Comparison of ENCODE assay signal across 7 mouse cellular contexts in genomic region chr9:54559771-54560471, GRCm38 (mm10). TPM values are rescaled to one million over a fixed set of nuclear protein-coding genes. Genes with fewer than 3 reads are reported as not detected.
A peak's percentile ranks its signal among the peaks of the same experiment; 100 is the strongest.
DNase-seq lines count a peak whose midpoint lies in the region; ATAC-seq and TF ChIP-seq lines count a peak whose summit lies in the region.

TSS of gene Cib2 (minus strand) at chr9:54560218.

- H3K9ac ChIP-seq in midbrain, embryonic 13.5 days (replicated peaks): peak within 1 kb of the TSS; percentile 69

- ATAC-seq in granulocyte monocyte progenitor cell, adult 5-6 weeks (replicated peaks; ENCODE audit: poor library complexity, severe bottlenecking): peak; percentile 94
- ATAC-seq in midbrain, embryonic 13.5 days: peak; percentile 98

- TF ChIP-seq CTCF in small intestine, adult 2 months (IDR thresholded peaks at IDR 0.05; ENCODE audit: extremely low read depth, insufficient read length, insufficient replicate concordance, low read depth, low read length): peak; percentile 41; the same call in 1 of the 2 replicates

- H3K4me2 ChIP-seq in midbrain, embryonic 13.5 days (replicated peaks): peak within 1 kb of the TSS; percentile 73

- peak within 1 kb of the TSS; percentile 70 for H3K4me3 ChIP-seq in embryonic facial prominence, embryonic 10.5 days
- peak within 1 kb of the TSS; percentile 68 for H3K4me3 ChIP-seq in limb, embryonic 10.5 days
- peak within 1 kb of the TSS; percentile 54 for H3K4me3 ChIP-seq in midbrain, embryonic 13.5 days (replicated peaks)
- peak within 1 kb of the TSS; percentile 69 for H3K4me3 ChIP-seq in small intestine, adult 2 months (ENCODE audit: low read depth, low read length)

- H3K9me3 ChIP-seq in embryonic facial prominence, embryonic 10.5 days: no peaks in the 10 kb centered on the region
- no peaks in the 10 kb centered on the region for H3K9me3 ChIP-seq in limb, embryonic 10.5 days (replicated peaks)
- no peaks in the 10 kb centered on the region for H3K9me3 ChIP-seq in midbrain, embryonic 13.5 days

- peak; percentile 44; the same call in 1 of the 2 replicates for TF ChIP-seq POLR2A in small intestine, adult 2 months (IDR thresholded peaks at IDR 0.05; ENCODE audit: low read depth, low read length)

- WGBS in embryonic facial prominence, embryonic 10.5 days: 2% methylated on average over 54 of the region's 54 CpGs
- WGBS in limb, embryonic 10.5 days: 1% methylated on average over 50 of the region's 54 CpGs
- 1% methylated on average over 54 of the region's 54 CpGs for WGBS in midbrain, embryonic 13.5 days
- WGBS in small intestine, adult 2 months: 2% methylated on average over 54 of the region's 54 CpGs

- no peaks in the 10 kb centered on the region for H3K36me3 ChIP-seq in embryonic facial prominence, embryonic 10.5 days (replicated peaks)
- H3K36me3 ChIP-seq in limb, embryonic 10.5 days: no peaks in the 10 kb centered on the region
- no peaks in the 10 kb centered on the region for H3K36me3 ChIP-seq in midbrain, embryonic 13.5 days
- no peaks in the 10 kb centered on the region for H3K36me3 ChIP-seq in small intestine, adult 2 months (ENCODE audit: control insufficient read depth, insufficient read depth, low read length)

- H3K27me3 ChIP-seq in embryonic facial prominence, embryonic 10.5 days (replicated peaks; ENCODE audit: low read depth, poor library complexity, severe bottlenecking): peaks cover 29% of the 10 kb centered on the region
- peaks cover 18% of the 10 kb centered on the region for H3K27me3 ChIP-seq in limb, embryonic 10.5 days (ENCODE audit: low read depth, poor library complexity, severe bottlenecking)
- H3K27me3 ChIP-seq in midbrain, embryonic 13.5 days: peaks cover 15% of the 10 kb centered on the region
- H3K27me3 ChIP-seq in small intestine, adult 2 months (ENCODE audit: control insufficient read depth, insufficient read depth, low read length): no peaks in the 10 kb centered on the region

- DNase-seq in adrenal gland, postnatal 14 days: peak; percentile 93
- peak; percentile 91 for DNase-seq in embryonic facial prominence, embryonic 10.5 days (ENCODE audit: low spot score)
- DNase-seq in kidney, adult 11 months: peak; percentile 88
- DNase-seq in limb, embryonic 10.5 days (ENCODE audit: low spot score): peak; percentile 88

- H3K27ac ChIP-seq in embryonic facial prominence, embryonic 10.5 days (replicated peaks): peak within 1 kb of the TSS; percentile 63
- H3K27ac ChIP-seq in limb, embryonic 10.5 days: peak within 1 kb of the TSS; percentile 63
- no peak within 1 kb of the TSS for H3K27ac ChIP-seq in midbrain, embryonic 13.5 days
- no peak within 1 kb of the TSS for H3K27ac ChIP-seq in small intestine, adult 2 months (ENCODE audit: insufficient read depth, low read depth, low read length)

- peaks cover 17% of the 10 kb centered on the region for H3K4me1 ChIP-seq in embryonic facial prominence, embryonic 10.5 days
- H3K4me1 ChIP-seq in limb, embryonic 10.5 days: peaks cover 11% of the 10 kb centered on the region; the same call in 1 of the 2 replicates
- H3K4me1 ChIP-seq in midbrain, embryonic 13.5 days (replicated peaks): peaks cover 12% of the 10 kb centered on the region; the same call in 1 of the 2 replicates
- H3K4me1 ChIP-seq in small intestine, adult 2 months (ENCODE audit: control insufficient read depth, insufficient read depth, insufficient read length, low read length): peaks cover 3% of the 10 kb centered on the region

RNA-seq across cellular contexts. Expression of gene Cib2, which starts in this region (rescaled TPM):
- 96.9 and 114 TPM in 2 replicates for total RNA-seq in adrenal gland, postnatal 14 days (2021)
- 9.9 TPM in 2 replicates for polyA plus RNA-seq in embryonic facial prominence, embryonic 10.5 days (2016; fragmentation: Nextera tagmentation; extraction: Ambion mirVana)
- total RNA-seq in granulocyte monocyte progenitor cell, adult 5-6 weeks (2014; fragmentation: Nextera tagmentation): 1.1 and 1.6 TPM in 2 replicates
- 0.39 and 0.57 TPM in 2 replicates for total RNA-seq in granulocyte monocyte progenitor cell, adult 5-6 weeks (2017)
- polyA plus RNA-seq in limb, embryonic 10.5 days (2016; fragmentation: Nextera tagmentation; extraction: Ambion mirVana): 7.9 and 12.7 TPM in 2 replicates
- 27.8 and 28.5 TPM in 2 replicates for polyA plus RNA-seq in midbrain, embryonic 13.5 days (2015; fragmentation: Nextera tagmentation; extraction: Ambion mirVana)
- polyA plus RNA-seq in small intestine, adult 2 months (2012; rRNA removed): 1.5 and 2.6 TPM in 2 replicates

Comparison
In these comparisons a context has a peak if more than half of its experiments do, and no peak if none do; other contexts are left out.
1. RNA of gene Cib2 (total RNA-seq): 96.9 to 114 TPM in adrenal gland, postnatal 14 days; 0.39 to 1.6 TPM in granulocyte monocyte progenitor cell, adult 5-6 weeks; every median in the first group is over 10 times any median in the second.
2. H3K27ac ChIP-seq: peak in embryonic facial prominence, embryonic 10.5 days (single experiment) and limb, embryonic 10.5 days (single experiment); none in midbrain, embryonic 13.5 days (single experiment) and small intestine, adult 2 months (single experiment).
3. Peak in every context shown above with its lines, with median percentiles within 50 percentile points of each other: DNase-seq and H3K4me3 ChIP-seq.